Mouse (Mus musculus) ZHBTc4 (cell line): ENCODE measurements at regions not wholly inside any gene's neighbourhood (a gene's known extent, or its start where the extent isn't known, plus 50 kb on each side); places are given as distances from the start of the nearest gene placed in this dataset.

Source experiments
- DNase-seq: peaks from one replicate; pipeline ENCODE4 v3.0.0-alpha.2; 2011; ENCODE audit warnings: low read depth, low spot score

GRCm38 (mm10) chr3:50887002-50887401, 337.2 kb upstream of the Noct start:
- no peak for DNase-seq

DNA sequence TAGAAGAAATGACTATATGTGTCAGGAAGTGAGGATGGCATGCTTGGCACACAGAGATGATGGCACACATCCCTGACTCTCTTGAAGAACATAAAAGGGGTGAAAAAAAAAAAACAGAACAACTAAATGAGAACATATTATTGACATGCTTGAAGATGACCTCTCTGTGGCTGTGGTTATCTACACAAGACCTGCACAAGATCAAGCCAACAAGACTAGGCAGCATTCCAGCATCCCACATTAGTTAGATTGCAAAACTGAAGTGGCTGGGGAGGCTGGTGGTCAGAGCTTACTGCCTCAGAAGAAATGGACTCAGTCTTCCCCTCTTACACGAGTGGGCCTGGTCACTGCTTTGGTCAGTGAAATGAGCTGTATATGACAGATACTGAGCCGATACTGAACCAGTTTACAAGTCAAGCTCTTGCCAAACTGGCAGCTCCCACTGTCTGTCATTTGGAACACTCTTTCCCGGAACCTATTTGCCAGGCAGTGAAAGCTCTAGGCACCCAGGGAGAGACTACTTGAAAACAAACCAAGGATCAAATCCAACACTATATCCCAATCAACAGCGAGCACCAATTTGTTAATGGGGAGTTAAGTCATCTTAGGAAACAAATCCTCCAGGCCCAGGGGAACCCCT, 335.6 kb upstream of the Noct start:
- DNase-seq: no peak

- no peak for DNase-seq
Measured at GRCm38 (mm10) chr3:50890537-50890936, 333.7 kb upstream of the Noct start.

DNA sequence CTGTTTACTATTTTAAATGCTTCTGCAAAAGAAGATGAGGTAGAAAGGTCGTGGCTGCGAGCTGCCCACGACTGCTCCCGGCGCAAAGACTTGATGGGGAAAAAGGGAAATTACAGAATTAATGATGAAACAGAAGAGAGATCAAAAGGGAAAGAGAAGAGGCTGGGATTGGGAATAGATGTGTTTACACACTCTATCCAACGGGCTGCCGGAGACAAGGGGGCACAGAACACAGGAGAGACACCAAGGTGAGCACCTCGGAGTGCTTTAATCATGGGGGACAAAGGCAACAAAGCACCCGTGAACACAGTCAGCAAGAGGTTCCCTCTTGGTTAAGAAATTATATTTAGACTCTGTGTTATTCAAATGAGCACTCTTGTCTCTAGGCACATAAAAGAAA, 326.1 kb upstream of the Noct start:
- DNase-seq: no peak

DNA sequence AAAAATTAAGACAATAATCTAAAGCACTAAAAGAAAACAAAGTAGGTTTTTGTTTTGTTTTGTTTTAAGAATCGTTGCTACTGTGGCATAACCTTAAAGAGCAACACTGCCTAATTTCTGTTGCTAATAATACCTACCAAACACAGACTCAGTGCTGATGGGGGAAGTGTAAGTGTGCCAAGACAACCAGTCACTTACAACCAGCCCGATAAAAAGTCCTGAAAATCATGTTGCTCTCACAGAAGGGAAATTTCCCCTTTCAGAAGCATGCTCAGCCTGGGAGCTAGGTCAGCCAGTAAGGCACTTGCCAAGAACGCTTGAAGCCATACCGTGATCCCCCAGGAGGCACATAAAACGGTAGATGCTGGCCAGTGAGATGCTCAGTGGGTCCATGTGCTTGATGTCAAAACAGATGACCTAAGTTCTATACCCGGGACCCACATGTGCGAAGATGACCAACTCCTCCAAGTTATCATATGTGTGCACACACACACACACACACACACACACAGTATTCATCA, 324.4 kb upstream of the Noct start:
- no peak for DNase-seq

GRCm38 (mm10) chr3:50900566-50900965, 323.7 kb upstream of the Noct start:
- no peak for DNase-seq

GRCm38 (mm10) chr3:50901321-50901720, 322.9 kb upstream of the Noct start:
- no peak for DNase-seq

DNA sequence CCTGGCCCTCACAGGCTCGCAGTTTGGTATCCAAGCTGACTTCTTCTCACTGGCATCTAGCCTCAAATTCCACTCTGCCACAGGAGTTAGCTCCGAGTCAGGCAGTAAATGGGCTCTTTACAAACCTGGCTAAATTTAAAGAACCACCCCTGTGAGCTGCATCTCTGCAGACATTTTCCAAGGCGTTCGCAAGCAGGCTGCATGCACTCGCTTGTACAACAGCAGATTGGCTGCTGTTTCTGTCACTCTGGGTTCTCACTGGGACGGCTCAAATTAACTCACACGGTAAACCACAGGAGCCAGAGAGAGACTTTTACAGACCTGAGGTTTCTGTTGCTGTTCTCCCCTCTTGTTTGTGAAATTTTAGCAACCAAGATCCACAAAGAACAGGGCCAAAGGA, 321.3 kb upstream of the Noct start:
- DNase-seq: no peak

DNA sequence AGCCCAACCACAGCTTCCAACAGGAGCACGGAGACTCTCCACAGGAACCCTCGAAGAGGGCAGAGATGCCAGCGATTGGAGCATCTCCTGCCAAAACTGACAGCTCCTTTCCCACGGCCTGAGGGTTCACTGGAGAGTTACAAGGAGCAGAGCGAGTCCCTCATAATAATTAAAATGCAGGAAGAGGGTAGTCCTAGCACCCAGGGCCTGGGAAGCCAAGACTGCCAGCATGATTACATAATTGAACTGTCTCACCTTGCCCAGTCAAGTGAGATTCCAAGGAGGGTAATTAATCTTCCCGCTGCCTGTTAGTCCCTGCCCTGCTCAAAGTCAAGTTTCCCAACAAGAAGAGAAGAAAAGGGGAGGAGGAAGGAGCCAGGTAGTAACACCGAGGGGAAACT, 319.5 kb upstream of the Noct start:
- no peak for DNase-seq

- DNase-seq: no peak
Measured at GRCm38 (mm10) chr3:50905274-50905992, 318.8 kb upstream of the Noct start.

GRCm38 (mm10) chr3:50905993-50906831, 318.0 kb upstream of the Noct start:
- DNase-seq: peak; percentile 76

- DNase-seq: no peak
Measured at GRCm38 (mm10) chr3:50912980-50913518, 311.2 kb upstream of the Noct start.

DNA sequence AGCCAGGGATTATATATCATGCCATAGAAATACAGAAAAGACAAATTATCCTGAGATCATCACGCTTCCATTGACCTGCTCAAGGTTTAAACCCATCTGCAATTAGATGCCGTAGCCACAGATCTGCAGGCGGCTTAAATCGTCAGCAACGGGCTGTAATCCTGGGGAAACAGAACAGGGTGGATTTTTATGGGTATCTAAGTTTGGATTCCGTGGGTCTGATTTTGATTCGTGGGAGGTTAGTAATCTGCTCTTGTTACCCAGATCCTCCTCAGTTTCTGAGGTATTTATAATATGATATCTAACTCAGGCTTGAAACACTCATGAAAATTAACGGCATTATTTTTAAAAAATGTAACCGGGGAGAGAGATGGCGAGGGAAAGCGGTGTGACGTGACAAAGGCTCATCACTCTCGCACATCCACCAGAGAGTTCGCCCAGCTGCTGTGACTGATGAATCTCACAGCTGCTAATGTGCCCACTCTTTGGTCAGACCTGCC, 309.3 kb upstream of the Noct start:
- DNase-seq: no peak

- DNase-seq: no peak
Measured at GRCm38 (mm10) chr3:50916305-50916854, 307.9 kb upstream of the Noct start.

DNA sequence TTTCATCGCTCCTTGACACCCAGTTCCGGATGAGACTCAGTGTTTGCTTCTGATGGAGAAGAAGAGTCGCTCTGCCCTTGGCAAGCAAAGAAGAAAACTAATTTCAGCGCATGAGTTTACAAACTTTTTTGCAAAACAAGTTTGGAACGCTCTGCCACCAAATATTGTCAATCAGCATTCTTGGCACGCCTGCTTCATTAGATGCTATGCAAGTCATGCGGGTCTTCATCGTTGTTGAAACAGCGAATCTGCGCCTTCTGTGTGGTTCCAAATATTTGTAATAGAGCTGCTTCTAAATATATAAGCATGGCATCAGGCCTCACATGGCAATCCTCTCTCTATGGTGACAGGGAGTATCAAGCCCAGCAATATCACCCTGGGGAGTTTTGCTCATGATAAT, 301.9 kb upstream of the Noct start:
- no peak for DNase-seq

- DNase-seq: no peak
Measured at GRCm38 (mm10) chr3:50922832-50923231, 301.4 kb upstream of the Noct start.

GRCm38 (mm10) chr3:50923327-50923726, 300.9 kb upstream of the Noct start:
- DNase-seq: no peak

DNA sequence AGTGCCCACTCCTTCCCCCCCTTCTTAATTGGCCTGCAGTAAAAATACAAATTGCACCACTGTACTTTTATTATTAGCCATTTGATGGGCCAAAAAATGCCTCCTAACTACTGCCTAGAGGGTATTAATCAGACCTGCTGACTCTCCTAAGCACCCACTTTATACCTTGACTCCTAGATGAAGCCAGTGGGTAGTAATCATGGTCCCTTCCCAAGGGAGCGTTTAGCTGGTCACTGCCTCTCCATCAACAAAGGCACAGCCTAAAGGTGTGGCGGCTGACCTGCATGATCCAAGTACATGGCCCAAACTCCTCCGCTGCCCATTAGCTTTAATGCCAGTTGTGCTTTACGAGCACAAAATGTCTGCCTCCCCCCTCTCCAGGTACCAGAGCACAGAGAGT, 296.9 kb upstream of the Noct start:
- DNase-seq: no peak

DNA sequence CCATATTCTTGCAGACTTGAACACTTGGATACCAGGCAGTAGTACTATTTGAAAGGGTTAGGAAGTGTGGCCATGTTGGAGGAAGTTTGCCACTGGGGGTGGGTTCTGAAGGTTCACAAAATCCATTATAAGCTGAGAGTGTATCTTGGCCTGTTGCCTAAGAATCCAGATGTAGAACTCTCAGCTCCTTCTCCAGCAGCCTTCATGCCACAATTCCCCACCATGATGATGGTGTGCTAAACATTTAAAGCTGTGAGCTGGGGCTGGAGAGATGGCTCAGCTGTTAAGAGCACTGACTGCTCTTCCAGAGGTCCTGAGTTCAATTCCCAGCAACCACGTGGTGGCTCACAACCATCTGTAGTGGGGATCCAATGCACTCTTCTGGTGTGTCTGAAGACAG, 295.2 kb upstream of the Noct start:
- DNase-seq: no peak

DNA sequence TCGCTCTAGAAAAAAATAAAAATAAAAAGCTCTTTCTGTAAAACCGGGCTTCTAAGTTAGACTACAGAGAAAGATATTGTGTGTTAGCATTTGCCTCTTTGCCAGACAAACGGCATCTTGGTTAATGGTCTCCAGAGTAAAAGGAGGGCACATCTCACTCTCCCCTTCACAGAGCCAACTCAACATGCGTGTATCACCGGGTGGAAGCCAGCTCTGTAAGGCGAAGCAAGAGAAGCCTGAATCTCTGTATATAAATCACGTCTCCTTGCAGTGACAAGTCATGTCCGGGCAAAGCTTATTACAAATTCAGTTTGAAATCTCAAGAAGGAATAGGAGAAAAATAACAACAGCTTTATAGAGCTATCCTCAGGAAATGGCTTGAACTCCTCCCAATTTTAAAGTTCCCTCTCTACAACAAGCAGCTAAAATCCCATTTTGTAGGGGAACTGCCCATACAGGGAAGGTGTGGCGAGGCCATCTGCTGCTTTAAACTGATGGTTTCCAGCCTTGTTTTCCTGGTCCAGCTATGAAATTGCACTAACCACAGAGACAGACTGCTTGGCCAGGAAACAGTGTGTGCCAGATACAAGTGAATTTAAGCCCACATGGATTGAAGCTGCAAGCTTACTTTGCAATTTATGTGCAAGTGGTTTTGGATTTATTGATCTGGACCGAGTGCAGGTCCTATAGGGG, 291.7 kb upstream of the Noct start:
- no peak for DNase-seq

DNA sequence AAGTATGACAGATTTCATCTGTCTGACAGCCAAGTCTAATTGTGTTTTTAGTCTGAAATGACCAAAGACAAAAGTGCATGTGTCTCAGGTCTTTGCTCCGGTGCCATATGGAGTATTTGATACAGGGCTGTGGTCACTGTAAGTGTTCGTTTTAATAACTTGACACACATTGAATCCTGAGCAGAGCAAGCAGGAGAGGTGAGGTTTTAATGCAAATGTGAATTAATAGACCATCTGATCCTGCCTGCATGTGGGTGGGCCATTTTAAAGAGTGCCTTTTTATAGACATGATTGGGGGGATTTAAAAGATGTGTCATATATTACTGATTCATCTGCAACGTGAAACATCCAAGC, 291.2 kb upstream of the Noct start:
- DNase-seq: no peak
